Mouse (Mus musculus) left cerebral cortex, postnatal 36 days (tissue): ENCODE data around the gene Gbx2. TPM values are rescaled to one million over a fixed set of nuclear protein-coding genes. Genes with fewer than 3 reads are reported as not detected.

Source experiments
- DNase-seq, 2 experiments: peaks; one replicate each; pipeline ENCODE4 v3.0.0; 2021 to 2022; ENCODE audit warnings: low spot score in 2 of 2, mixed read lengths in 1 of 2
- intact Hi-C: fragments of 180-260 bp; cut with DNase I; formaldehyde crosslinking; loops from one replicate; pipeline ENCODE4 v1.15.1; 2025
- total RNA-seq, 2 experiments: library from RNA; stranded (reverse); gene quantifications; 2 replicates each; pipeline ENCODE4 v1.2.3; 2021

Gbx2 gene
- total RNA-seq, 2 experiments from 2014 or later, result 0.45 TPM; not detected in 1

DNA sequence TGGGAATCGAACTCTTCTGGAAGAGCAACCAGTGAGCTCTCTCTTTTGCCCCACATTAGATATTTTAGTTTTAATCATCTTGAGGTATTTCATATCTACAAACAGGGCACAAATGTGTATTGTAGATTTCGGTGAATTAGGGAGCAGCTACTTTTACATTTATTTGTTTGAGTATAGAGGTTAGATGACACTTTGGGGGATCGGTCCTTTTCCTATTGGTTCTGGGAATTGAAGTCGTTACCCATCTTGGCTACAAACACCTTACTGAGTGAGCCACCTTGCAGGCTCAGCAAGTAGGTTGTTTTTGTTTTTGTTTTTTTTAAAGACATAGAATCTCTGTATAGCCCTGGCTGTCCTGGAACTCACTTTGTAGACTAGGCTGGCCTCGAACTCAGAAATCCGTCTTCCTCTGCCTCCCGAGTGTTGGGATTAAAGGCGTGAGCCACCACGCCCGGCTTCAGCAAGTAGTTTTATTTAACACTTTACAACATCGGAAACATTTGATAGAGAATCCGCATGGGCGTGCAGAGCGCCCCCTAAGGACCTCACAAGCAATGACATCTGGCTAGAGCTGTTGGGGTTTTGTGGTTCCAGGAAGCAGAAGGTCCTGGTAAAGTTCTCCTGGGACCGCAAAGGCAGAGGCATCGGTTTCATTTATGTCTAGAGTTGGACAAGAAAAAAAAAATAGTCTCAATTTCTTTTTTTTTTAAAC is 8.1 kb upstream of the Gbx2 start:
- intact Hi-C loops, result no loop called here
- no peak for DNase-seq

DNA sequence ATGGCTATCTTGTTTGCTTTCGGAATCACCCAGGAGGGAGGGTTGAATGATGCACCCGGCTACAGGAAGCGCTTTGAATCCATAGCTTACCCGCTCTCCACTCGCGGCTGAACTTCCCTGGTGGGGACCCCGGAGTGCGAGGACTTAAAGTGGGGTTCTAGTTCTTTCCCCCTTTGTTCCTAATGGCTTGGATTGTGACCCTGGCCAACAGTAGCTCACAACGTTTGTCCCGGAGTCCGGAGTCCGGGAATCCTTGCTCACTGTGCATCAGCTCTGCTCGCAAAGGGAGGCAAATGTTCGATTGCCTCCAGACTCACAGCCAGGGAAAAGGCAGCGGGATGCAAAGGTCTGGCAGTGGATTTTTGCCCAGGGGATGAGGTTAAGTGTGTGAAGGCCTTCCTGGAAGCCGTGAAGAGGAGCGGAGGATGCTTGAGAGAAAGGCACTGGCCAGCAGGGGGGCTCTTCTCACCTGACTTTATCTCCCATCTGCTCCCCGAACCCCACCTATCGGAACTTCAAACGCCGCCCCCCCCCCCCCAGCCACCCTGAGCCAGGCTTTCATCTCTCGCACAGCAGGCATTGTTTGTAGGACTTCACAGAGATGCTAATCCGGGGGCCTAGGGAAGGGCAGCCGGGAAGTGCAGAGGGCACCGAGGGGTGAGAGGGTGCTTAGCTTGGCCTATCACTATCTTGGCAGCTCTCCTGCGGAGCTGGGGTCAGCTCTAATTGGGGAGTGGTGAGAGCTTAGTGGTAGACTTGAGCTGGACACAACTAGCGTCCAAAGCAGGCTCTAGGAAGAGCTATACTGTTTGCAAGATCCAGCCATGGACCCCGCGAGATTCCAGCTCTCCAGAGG is 4.7 kb upstream of the Gbx2 start:
- DNase-seq, result no peak
- intact Hi-C loops, result no loop called here

DNA sequence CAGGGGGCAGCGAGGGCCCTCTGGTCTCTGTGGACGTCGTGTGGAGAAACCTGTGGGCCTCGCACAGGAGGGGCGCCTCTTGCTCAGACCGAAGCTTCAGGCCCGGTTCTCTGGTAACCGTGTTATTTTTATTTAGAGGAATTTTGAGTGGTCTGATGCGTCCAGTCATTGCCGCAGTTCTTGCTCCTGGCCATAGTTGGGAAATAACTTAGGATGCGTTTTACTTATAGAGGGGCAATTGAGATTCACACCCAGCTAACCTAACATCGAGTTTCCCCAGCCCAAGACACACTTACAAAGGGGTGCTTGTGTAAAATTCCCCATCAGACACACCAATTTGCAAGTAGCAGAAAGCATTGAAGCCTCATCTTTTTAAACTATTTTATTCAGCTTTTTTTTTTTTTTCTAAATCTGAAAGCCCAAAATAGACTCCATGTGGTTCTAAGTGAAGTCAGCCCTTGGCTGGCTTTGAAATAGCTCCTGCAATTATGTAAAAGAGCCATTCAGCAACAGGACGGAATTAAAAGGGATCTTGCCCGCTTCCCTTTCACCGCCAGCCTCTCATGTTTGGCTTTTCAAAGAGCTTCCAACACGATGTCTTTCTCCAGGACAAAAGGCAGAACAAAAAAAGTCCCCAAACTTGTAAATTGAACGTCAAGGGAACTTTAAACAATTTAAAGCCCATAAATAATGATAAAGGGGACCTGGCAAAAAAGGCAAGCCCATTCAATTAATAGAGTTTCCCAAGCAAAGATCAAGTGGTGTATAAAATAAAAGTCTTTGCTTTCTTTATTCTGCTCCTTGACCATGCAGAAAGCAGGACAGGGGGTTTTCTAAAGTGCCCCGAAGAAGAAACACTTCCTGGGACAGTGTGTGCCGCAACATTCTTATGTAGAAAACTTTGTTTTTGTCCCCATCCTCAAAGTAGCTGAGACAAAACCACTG is 3.6 kb upstream of the Gbx2 start:
- intact Hi-C loops, result no loop called here
- no peak for DNase-seq

DNA sequence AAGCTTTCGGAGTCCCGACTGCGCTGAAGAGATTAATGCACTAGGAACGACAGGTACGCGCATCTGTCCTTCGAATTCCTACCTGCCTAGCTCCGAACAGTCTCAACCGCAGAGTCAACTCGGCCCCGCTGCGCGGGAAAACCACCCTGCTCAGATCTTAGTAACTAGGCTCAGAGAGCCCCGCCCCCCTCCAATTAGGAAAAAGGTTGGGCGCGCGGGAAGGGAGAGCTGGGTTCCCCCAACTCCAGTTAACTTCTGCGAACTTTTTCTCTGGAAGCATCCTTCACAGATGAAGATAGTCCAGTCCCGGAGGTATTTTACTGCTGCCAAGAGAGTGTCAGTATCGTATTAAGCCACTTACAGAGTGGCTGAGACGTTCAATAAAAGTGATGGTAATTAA is 2.8 kb upstream of the Gbx2 start:
- no peak for DNase-seq

DNA sequence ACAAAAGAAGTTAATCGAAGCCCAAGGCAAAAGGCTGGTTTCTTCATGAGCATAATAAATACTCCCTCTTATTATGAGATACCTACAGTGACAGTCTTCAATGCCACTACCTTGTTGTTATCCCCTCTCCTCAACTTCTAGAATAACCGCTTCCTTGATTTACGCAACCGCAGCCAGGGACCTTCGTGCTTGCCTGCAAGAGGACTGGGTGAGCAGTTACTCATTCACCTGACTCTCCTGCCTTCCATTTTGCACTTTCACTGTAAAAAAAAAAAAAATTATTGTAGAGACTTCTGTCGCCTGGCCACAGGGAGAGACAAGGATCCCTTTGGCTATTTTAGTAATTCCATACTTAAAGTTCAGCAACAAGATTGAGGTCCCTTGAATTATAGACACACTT is 2.0 kb upstream of the Gbx2 start:
- no peak for DNase-seq
- intact Hi-C loops, result no loop called here

More for the DNA sequence above, 2.8 kb upstream of the Gbx2 start:
- intact Hi-C loops, result no loop called here

DNA sequence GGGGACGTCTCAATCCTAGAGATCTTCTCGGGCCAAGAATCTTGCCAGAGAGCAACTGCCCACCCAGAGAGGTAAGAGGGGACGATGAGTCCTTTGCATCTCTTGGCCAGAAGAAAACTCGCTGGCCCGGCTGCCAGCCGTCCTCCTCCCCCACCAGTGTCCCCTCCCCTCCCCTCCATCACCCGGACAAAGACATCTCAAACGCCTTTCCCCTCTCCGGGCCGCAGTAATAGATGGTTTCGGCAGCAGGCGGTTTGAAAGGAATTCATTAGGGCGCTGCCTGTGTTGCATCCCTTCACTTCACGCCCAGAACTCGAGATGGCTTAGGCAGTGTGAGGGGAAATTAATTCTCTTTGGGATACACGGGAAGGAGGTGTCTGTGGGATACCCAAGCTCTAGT is 1.6 kb upstream of the Gbx2 start:
- DNase-seq, result no peak
- intact Hi-C loops, result no loop called here

DNA sequence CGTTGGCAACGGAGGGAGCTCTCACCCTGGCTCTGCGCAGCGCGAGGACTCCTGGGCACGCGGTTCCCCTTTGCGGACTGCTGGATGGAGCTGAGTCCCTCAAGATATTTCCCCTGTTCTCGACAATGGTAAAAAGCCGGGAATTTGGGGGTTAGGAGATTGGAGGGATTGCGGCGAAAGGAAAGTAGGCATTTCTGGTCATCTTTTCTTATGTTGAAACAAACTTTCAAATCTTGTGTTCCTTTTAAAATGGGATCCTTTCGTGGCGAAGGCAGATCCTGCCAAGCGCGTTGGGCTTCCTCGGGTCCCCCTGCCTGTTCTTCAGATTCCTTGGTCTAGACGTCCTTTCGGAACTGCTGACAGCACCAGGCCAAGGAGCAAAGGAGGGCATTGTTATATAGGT is 1.0 kb upstream of the Gbx2 start:
- intact Hi-C loops, result no loop called here
- no peak for DNase-seq

DNA sequence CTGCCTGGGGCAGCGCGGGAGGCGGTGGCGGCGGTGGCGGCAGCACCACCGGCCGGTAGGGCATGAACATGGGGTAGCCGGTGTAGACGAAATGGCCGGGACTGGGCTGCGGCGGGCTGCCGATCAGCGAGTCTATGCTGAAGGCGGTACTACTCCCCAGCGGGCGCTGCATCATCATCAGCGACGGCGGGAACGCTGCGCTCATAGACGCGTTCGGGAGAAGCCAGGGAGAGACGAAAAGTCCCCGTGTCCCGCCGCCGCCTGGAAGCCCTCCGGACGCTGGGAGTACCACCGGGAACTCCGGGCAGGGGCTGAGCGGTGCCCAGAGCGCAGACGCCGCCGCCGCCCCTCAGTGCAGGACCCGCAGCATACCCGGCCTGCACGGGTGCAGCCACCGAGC is 428 bp downstream of the Gbx2 start:
- DNase-seq, result no peak
- intact Hi-C loops, result no loop called here

DNA sequence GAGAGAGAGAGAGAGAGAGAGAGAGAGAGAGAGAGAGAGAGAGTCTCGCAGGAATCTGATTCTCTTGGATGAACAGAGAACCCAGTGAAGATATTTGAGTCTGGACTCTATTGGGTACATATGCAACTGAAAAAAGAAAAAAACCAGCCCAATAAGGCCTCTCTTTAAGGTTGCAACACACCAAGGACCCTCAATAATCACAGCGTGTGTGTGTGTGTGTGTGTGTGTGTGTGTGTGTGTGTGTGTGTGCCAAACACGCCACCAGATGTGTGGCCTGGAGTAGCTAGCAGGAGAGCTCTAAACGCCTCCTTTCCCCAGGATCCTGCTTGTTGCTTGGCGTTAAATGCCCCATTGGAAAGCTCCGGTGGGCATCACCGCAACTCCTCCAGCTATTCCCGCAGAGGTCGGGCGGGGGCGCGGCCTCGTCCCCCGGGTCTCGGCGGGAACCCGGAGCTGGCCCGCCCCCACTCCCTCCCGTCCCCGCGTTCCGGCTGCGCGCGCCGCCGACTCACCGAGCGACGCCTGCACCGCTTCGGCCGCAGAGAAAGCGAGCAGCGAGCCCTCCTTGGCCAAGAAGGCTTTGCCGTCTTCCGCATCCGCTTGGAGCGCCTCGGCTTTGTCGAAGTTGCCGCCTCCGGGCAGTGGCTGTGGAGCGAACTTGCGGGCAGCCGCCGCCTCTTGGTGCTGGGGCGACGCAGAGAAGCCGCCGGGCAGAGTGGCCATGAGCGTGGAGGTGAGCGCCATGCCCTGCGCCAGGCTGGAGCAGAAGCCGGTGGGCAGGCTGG is 1.1 kb downstream of the Gbx2 start:
- intact Hi-C loops, result no loop called here
- no peak for DNase-seq

DNA sequence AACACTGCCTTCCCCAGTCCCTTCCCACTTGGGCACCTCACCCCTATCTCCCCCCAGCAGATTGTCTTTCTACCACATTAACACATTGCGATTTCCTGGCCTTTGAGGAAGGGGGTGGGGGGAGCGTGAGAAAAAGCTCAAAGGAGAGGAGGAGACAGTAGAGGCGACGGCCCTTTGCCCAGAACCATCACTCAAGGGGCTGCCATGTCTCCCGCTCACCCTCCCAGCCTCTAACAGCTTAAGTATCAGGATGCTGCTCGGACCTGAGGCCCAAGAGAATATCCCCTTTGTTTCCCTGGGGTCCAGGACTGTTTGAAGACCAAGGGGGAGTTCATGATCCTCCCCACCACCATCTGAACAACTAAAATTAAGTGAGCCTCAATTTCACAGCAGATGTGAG is 1.8 kb downstream of the Gbx2 start:
- intact Hi-C loops, result no loop called here
- DNase-seq, result no peak

DNA sequence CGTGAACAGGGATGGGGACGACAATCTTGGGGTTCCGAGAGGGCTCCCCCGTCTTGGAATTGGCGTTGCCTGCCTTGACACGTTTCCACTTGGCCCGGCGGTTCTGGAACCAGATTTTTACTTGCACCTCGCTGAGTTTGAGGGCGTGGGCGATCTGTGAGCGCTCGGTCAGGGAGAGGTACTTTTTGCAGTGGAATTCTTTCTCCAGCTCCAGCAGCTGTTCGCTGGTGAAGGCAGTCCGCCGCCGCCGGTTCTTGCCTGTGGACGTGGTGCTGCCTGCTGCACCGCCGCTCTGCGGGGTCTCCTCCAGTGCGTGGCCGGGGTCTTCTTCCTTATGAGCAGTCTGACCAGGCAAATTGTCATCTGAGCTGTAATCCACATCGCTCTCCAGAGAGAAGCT is 2.3 kb downstream of the Gbx2 start:
- DNase-seq, result no peak
- intact Hi-C loops, result no loop called here

DNA sequence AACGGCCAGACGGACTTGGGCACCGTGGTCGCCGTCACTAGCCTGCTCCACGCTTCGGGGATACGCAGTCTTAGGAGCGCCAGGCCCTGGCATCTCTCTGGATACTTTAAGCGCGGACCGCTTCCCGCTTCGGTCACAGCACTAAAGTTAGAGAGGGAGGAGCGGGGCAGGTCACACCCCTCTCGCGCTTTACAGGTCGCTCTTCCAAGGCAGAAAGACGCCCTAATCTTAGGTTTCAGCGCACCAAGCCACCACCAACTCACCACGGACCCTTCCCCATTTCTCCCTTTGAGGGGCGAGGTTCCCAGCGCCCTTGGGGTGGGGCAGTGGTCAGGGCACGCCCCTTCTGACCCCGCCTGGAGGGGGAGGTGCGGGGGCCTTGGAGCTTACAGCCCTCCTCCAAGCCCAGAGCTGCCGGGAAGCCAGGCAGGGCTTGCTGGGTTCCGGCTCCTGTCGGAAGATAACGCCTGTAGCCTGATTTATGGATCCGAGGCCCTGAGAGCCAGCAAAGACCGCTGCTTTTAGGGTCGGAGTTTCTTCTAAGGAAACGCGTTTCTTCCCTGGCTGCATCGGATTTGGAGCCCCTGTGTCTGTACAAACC is 3.8 kb downstream of the Gbx2 start:
- intact Hi-C loops, result no loop called here
- no peak for DNase-seq

DNA sequence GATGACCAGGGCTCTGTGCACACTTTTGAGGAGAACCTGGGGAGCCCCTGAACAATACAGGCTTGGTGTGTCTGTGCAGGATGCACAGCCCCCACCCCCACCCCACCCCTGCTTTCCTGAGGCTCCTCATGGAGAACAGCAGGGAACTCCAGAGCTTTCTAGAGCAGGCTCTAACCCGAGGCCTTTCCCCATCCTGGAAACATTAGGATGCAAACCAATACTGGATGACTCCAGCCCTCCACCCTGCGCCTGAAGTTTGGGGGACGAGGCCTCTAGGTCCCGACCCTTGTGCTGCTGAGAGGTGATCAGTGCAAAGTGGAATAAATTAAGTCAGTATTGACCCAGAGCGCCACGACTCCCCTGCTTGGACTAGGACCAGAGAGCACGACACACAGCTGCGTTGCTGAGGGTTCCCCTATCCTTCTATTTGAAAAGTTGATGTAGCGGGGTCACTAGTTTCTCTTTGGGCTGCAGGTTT is 4.4 kb downstream of the Gbx2 start:
- intact Hi-C loops, result no loop called here
- DNase-seq, result no peak

DNA sequence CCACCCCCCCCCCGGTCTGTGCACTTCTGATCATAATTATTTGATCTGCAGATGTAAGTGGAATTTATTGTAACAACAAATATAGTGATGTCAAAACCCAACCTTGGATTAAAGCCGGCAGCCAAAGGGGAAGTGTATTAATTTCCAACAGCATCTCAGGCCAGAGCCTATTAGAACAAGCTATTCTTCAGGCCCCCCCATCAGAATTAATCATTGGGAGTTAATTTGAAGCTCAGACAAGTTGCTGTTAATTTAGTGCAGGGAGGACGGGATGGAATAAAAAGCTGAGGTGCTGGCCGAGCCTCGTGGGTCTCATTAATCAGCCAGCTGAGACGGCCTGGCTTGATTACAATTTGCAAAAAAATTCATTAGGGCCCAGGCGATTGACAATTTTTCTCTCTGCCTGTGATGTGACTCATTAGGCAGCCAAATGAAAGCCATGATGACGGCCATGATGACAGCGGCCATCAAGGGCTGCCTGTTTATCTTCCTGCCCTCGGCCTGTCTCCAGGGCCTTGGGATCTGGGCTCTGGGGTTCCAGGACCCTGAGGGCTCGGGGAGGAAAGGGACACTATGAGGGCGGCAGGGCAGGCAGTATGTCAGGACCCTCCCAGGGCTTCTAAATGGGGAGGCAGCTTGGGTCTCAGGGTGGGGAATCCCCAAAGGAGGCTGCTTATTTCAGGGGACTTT is 5.3 kb downstream of the Gbx2 start:
- intact Hi-C loops, result no loop called here
- no peak for DNase-seq

DNA sequence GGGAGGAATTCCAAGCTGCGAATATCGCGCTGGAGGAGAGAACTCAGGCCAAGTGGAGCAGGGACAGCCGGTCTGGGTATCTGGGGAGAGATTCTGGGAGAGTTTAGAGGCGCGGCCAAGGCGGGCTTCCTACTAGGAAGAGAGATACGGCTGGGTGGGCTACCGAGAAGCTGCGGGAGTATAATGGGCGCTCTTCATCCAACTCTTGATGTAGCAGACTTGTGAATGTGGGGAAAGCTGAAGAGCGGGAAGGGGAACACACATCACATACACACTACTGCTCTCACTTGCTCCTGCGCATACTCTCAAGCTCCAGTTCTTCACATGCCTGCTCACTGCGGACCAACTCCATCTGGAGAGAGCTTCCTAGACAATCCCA is 7.3 kb downstream of the Gbx2 start:
- intact Hi-C loops, result no loop called here
- DNase-seq, result no peak

DNA sequence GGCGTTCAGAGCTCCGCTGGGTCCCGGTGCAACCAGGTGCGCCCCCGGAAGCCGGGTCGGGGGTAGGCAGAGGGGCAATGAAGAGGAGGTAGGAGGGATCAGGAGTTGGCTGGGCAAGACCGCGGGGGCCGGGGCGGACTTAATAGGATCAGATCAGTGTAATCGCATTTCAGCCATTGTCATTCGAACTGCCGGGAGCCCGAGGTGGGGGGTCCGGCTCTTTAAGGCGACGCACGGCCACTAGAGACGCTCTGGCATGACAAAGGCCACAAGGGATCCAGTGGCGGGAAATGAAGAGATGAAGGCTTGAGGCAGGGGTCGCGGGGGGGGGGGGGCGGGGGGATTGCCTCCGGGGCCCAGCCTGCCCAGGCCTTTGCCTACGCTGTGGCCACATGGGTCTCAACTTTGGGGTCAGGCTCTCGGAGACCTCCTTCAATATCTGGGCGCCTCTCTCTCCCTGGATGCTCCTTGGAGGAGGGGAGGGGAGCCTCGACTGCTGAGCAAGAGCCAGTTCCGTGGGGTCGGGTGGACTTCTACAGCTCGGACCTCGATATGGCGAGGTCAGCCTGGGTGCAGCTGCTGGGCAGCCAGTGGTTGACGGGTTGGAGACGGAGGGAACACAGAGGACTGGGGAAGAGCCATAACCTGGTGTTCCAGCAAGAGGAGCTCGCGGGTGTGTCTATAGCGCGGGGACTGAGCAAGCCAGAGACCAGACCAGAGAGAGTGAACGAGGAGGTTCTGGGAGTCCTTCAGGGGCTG is 7.9 kb downstream of the Gbx2 start:
- no peak for DNase-seq
- intact Hi-C loops, result no loop called here

DNA sequence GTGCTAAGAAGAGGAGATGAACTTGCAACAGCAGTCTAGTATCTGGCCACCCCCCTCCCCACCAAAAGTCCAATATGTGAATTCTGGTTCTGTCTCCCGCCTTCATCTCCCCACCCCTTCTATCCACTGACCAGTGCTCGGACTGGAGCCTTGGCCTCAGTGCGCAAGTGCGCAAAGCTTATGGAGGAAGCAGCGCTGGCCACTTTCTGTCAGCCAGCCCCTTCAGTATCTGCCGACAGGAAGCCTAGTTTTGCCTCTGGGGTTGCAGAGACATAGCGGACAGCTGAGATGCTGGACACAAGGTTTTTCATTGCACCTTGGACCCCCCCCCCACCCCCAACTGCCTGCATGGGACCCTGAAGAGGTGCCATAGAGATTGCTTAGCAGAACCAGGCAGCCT is 8.7 kb downstream of the Gbx2 start:
- DNase-seq, result no peak
- intact Hi-C loops, result no loop called here

DNA sequence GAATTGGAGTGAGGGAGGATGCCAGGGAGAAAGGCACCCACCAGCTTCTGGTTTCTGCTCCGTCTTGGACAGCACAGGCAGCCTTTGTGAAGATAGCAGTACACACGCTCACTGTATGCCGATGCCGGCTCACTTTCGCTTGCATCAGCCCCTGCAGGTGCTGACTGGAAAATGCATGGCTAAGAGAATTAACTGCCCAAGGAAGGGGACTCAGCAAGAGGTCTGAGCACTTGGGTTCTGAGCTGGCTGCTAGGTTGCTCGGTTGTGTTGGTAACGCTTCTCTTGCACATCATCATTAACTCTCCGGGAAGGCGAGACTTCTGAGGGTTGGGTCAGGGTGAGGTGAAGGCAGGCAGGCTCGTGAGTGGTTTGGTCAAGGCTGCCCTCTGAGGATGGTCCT is 9.2 kb downstream of the Gbx2 start:
- intact Hi-C loops, result no loop called here

More for the DNA sequence above, 9.2 kb downstream of the Gbx2 start:
- DNase-seq, result no peak
